Mouse (Mus musculus) layer of hippocampus, adult 6 months (tissue): ENCODE measurements around the gene Gpr183. TPM values are rescaled to one million over a fixed set of nuclear protein-coding genes. Genes with fewer than 3 reads are reported as not detected.

Source experiments
- long read RNA-seq, 2 experiments: library from polyadenylated mRNA; unstranded; transcript quantifications; one replicate each; pipeline ENCODE4 v2.0.0; 2019 to 2020
- polyA plus RNA-seq: library from polyadenylated mRNA; unstranded; fragments of <200 nt; fragmentation: Nextera tagmentation; gene quantifications from 2 replicates; pipeline ENCODE4 v1.2.3, GENCODE M21; 2021

The Gpr183 gene
- polyA plus RNA-seq: 0.98 and 1.1 TPM in 2 replicates
- long read RNA-seq, experiment 1: 0 reads
- long read RNA-seq, experiment 2, transcript Gpr183-201 (2 exons, 2,724 nt): major isoform, 5 of 5 reads
- long read RNA-seq, experiment 2, partial matches to known transcripts: 0 of 5 reads
- long read RNA-seq, experiment 2, other reads (novel, unspliced or antisense): 0 of 5 reads

DNA sequence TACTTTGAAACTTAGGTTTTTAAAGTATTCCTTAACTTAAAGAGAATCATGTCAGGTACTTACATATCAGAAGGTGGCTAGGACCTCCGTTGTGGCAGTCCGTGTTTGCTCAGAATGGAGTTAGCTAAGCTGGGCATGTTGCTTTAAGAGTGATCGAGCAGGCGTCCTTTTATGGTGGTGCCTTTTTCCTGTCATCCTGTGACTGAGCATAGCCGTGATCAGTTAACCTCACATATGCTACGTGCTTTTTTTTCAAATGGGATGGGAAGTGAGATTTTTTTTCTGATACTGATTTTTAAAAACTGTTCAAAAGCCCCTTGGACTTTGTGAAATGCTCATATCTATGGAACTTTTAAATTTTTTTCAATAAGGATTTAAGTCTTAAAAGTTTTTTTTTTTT is at the start of gene Gpr183:
Gene Gpr183 (minus strand): TSS at position 206 of the 400 bp plus-strand sequence.

DNA sequence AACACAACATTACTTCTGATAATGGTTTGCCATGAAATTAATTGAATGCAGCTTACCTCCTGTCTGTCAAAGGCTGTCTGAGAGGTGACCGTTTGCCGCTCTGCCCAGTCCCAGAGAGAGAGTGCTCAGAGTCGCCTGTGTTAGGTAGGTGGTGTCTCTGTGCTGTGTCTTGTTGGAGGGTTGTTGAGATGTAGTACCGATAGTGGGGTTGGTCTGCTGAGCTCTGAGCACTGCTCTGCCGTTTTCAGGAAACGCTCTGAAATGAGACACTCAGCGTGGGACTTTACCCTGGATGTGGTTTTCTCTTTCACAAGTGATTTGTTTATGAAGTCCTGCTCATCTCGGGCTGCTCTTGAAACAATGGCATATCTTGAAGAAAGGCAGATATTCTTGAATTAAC is 49.4 kb downstream of the Gpr183 start, which contains the start of gene Gpr18:
Gene Gpr18 (minus strand): TSS at position 161 of the 400 bp plus-strand sequence.

Other genes starting within 250 kb of the Gpr183 start
- 22.2 and 23.1 TPM in 2 replicates for gene Dock9, start 167.4 kb downstream of the Gpr183 start, polyA plus RNA-seq
- gene Ubac2, start 86.6 kb downstream of the Gpr183 start, polyA plus RNA-seq: 49.0 and 60.7 TPM in 2 replicates
- gene Gpr18, start 49.4 kb downstream of the Gpr183 start, polyA plus RNA-seq: not detected in 2 replicates
- gene Timm8a2, start 69.5 kb upstream of the Gpr183 start, polyA plus RNA-seq: not detected in 2 replicates
- gene Tm9sf2, start 141.8 kb upstream of the Gpr183 start, polyA plus RNA-seq: 137 TPM in 2 replicates
- 55.2 and 68.7 TPM in 2 replicates for gene Clybl, start 216.5 kb upstream of the Gpr183 start, polyA plus RNA-seq